Mouse (Mus musculus) hindbrain, embryonic 12.5 days (tissue): ENCODE data around the gene 1700023F06Rik. TPM values are rescaled to one million over a fixed set of nuclear protein-coding genes. Genes with fewer than 3 reads are reported as not detected.

Experiments
- ATAC-seq: fragments of 200-750 bp; cut with Nextera tagmentation; 2 replicates; pipeline ENCODE4 v1.8.0; 2017; ENCODE audit warnings: moderate TSS enrichment; ENCODE audit not compliant: low FRiP score
- H3K27ac ChIP-seq: fragments of 300-500 bp; sonication (generic); 2 replicates; pipeline ENCODE4 v1.5.1; 2016; ENCODE audit warnings: mild to moderate bottlenecking
- H3K27me3 ChIP-seq: fragments of 300-500 bp; sonication (generic); 2 replicates; pipeline ENCODE4 v1.6.1; 2016; ENCODE audit warnings: mild to moderate bottlenecking
- H3K36me3 ChIP-seq: fragments of 300-500 bp; sonication (generic); 2 replicates; pipeline ENCODE4 v1.6.1; 2016; ENCODE audit warnings: mild to moderate bottlenecking
- H3K4me1 ChIP-seq: fragments of 300-500 bp; sonication (generic); 2 replicates; pipeline ENCODE4 v1.6.1; 2016
- H3K4me2 ChIP-seq: fragments of 300-500 bp; sonication (generic); replicated peaks from 2 replicates; pipeline ENCODE4 v1.6.1; 2016; ENCODE audit warnings: mild to moderate bottlenecking
- H3K4me3 ChIP-seq: fragments of 300-500 bp; sonication (generic); 2 replicates; pipeline ENCODE4 v1.5.1; 2016; ENCODE audit warnings: mild to moderate bottlenecking
- H3K9ac ChIP-seq: fragments of 300-500 bp; sonication (generic); 2 replicates; pipeline ENCODE4 v1.6.1; 2016; ENCODE audit warnings: mild to moderate bottlenecking, moderate library complexity
- H3K9me3 ChIP-seq: fragments of 300-500 bp; sonication (generic); replicated peaks from 2 replicates; pipeline ENCODE4 v1.6.1; 2016; ENCODE audit warnings: mild to moderate bottlenecking
- WGBS: fragments of 180-500 bp; shearing (Covaris S2); methylation state at CpG from one replicate; pipeline ENCODE4 v1.1.7; 2016; 5-methylcytosine and 5-hydroxymethylcytosine counted together
- polyA plus RNA-seq: library from polyadenylated mRNA; unstranded; fragments of >200 nt; fragmentation: Nextera tagmentation; extraction: Ambion mirVana; gene quantifications from 2 replicates; pipeline ENCODE4 v1.2.1, GENCODE M21; 2016

Gene 1700023F06Rik
- polyA plus RNA-seq: 0.34 and 0.71 TPM in 2 replicates

DNA sequence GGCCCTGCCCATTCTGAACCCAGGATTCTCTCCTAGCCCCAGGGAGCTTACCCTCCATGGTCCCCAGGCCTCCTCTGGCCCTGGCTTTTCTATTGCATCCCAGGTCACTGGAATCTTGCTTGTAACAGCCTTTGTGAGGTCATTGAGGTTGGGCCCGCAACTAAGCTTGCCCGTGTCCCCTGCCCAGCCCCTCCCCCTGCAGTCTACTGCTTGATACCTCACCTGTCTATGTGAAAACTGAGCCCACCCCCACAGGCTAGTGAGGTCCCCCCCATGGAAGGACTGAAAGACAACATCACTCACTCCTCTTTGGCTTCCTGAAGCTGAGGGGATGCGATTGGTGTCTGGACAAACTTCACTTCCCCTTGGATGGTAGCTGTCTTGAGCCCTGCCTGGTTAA, at the start of gene 1700023F06Rik:
1700023F06Rik (minus strand) TSS at position 101 of the 400 bp plus-strand sequence.
- H3K4me2 ChIP-seq: no peak within 1 kb of the TSS
- H3K9ac ChIP-seq: no peak within 1 kb of the TSS
- WGBS: 79% methylated on average over 3 of the region's 3 CpGs

DNA sequence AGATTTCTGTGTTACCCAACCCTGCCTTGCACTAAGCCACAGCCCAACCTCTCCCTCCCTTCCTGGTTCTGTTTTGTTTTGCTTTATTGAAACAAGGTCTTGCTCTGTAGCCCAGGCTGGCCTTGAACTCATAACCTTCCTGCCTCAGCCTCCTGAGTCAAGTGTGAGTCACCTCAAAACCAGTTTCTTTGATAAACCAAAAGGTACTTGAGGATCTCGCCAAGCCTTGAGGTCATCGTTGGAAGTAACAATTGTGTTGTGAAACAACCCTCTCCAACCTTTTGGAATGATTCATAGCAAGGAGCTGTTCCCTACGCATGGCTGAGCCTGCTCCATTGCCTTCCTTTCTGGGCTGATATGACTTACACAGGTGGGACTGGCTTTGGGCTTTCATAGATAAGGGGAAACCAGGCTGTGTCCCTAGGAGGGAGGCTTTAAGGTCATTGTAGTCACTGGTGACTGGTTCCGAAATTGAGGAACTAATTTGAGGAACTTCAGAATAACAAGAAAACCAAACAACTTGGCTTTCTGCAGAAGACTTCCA, 49.7 kb upstream of the 1700023F06Rik start:
- Histone ChIP-seq H3K9me3 (no peaks in the 10 kb centered on the region), H3K4me2 (no peak overlapping the region), H3K36me3 (no peaks in the 10 kb centered on the region), H3K27ac (no peak overlapping the region), H3K4me1 (peaks cover 9% of the 10 kb centered on the region), H3K9ac (no peak overlapping the region), H3K27me3 (no peaks in the 10 kb centered on the region), H3K4me3 (no peak overlapping the region)
- no peak for ATAC-seq
- WGBS: 93% methylated on average over 4 of the region's 4 CpGs

More for the DNA sequence above, at the start of gene 1700023F06Rik:
- no peaks in the 10 kb centered on the region for H3K4me1 ChIP-seq
- no peaks in the 10 kb centered on the region for H3K9me3 ChIP-seq
- no peak within 1 kb of the TSS for H3K27ac ChIP-seq
- H3K36me3 ChIP-seq: no peaks in the 10 kb centered on the region
- H3K27me3 ChIP-seq: no peaks in the 10 kb centered on the region
- H3K4me3 ChIP-seq: no peak within 1 kb of the TSS
- no peak for ATAC-seq

DNA sequence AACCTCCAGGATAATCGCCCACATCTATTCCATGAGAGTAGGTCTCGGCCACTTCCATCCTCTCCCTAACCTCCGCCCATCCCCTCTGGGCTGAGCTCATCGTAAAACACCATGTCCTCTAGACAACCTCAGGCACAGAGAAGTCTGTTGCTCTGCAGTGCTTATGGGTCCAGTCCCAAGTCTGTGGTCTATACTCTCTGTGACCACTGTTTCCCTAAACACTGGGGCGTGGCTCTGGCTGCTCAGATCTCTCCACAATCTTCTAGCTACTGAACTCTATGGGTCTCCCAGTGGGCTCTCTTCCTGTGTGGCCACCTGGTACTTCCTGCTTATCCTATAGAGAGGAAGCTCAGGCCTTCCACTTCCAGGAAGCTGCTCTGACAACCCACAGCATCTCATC, 45.2 kb upstream of the 1700023F06Rik start:
- ATAC-seq: no peak
- Histone ChIP-seq H3K27ac (no peak overlapping the region), H3K36me3 (no peaks in the 10 kb centered on the region)

DNA sequence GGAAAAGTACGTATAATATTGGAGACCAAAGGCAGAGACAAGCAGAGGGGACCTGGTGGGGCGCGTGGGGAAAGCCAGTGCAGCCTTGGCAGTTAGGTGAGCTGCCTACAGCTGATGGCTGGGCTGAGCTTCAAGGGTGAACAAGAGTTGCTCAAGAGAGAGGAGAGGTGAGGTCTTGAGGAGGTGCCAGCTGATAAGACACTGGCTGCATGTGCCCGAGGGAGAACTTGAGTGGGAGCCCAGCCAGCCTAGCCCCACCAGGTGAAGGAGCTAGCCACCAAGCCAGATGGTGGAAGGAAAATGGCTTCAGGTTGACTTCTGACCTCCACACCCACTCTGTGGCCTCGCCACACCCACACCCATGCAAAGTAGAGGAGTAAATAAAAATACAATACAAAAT, 44.0 kb upstream of the 1700023F06Rik start:
- no peaks in the 10 kb centered on the region for H3K36me3 ChIP-seq
- no peak overlapping the region for H3K4me3 ChIP-seq
- no peak overlapping the region for H3K4me2 ChIP-seq
- no peak overlapping the region for H3K9ac ChIP-seq
- H3K27me3 ChIP-seq: no peaks in the 10 kb centered on the region
- WGBS: 93% methylated on average over 5 of the region's 5 CpGs
- no peak overlapping the region for H3K27ac ChIP-seq
- no peak for ATAC-seq
- H3K4me1 ChIP-seq: peaks cover 15% of the 10 kb centered on the region
- H3K9me3 ChIP-seq: no peaks in the 10 kb centered on the region

More for the DNA sequence above, 45.2 kb upstream of the 1700023F06Rik start:
- Histone ChIP-seq H3K27me3 (no peaks in the 10 kb centered on the region), H3K9me3 (no peaks in the 10 kb centered on the region), H3K9ac (no peak overlapping the region), H3K4me2 (no peak overlapping the region), H3K4me3 (no peak overlapping the region), H3K4me1 (peaks cover 7% of the 10 kb centered on the region; the same call in 1 of the 2 replicates)
- 92% methylated on average over 5 of the region's 5 CpGs for WGBS

DNA sequence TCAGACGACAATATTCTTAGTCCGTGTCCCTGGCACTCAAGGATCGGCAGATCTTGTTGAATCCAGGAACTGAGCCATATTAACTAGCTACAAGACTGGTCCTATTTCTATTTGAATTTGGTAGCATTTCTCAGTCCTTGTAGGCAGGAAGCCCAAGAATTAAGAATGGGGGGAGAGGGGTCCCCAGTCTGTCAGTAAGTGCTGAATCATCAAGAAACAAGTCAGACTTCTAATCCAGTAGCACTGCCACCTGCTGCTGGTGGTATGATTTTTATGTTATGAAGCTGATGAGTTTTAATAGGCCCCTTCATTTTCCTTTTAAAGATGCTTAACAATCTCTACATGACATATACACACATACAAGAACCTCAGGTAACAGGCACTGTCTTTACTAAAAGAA, 42.0 kb upstream of the 1700023F06Rik start:
- Histone ChIP-seq H3K9me3 (no peaks in the 10 kb centered on the region), H3K27me3 (no peaks in the 10 kb centered on the region), H3K27ac (no peak overlapping the region), H3K4me3 (no peak overlapping the region), H3K4me2 (no peak overlapping the region), H3K9ac (no peak overlapping the region), H3K36me3 (no peaks in the 10 kb centered on the region), H3K4me1 (peaks cover 29% of the 10 kb centered on the region)
- no peak for ATAC-seq
- WGBS: 97% methylated on average over 3 of the region's 3 CpGs

DNA sequence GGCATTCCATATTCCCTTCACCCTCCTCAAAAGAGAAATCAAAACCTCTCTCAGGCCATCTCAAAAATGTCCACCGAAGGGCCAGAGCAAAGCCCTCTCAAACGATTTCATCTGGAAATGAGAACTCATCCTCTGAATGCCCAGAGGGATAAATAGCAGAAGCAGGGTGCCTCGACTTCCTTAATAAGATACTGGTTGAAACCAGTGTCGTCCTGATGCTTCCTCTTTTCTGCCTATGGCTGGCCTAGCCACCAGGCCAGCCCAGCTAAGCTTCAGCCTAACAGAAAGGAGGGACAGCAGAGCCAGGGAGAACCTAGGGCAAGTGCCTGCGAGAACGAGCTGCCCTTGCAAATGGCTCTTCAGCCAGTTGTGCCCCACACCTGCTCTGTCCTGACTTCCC, 41.2 kb upstream of the 1700023F06Rik start:
- ATAC-seq: no peak
- WGBS: 74% methylated on average over 6 of the region's 6 CpGs
- Histone ChIP-seq H3K4me3 (no peak overlapping the region), H3K4me1 (peaks cover 34% of the 10 kb centered on the region), H3K9ac (no peak overlapping the region), H3K36me3 (no peaks in the 10 kb centered on the region), H3K4me2 (no peak overlapping the region), H3K9me3 (no peaks in the 10 kb centered on the region), H3K27ac (no peak overlapping the region), H3K27me3 (no peaks in the 10 kb centered on the region)

DNA sequence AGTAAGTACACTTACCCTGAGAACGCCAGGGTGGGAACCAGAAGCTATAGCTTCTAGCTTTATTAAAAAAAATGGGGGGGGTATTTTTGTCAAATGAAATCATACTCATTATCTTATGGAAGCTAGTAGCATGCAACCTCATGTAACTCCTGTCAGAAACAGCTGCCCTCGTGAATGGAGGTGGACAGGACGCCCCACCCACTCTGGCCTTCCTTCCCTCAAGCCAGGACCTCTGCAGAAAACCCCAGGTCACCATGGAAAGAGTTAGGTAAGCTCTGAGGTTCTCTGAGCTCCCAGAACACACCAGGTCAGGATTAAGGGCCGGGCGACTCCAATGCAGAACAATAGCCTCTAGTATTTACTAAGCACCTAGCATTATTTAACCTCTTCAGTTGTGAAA, 40.5 kb upstream of the 1700023F06Rik start:
- peaks cover 35% of the 10 kb centered on the region for H3K4me1 ChIP-seq
- no peaks in the 10 kb centered on the region for H3K27me3 ChIP-seq
- no peak overlapping the region for H3K9ac ChIP-seq
- no peak overlapping the region for H3K4me2 ChIP-seq
- H3K36me3 ChIP-seq: no peaks in the 10 kb centered on the region
- H3K4me3 ChIP-seq: no peak overlapping the region
- no peak overlapping the region for H3K27ac ChIP-seq
- 67% methylated on average over 5 of the region's 5 CpGs for WGBS
- ATAC-seq: no peak
- H3K9me3 ChIP-seq: no peaks in the 10 kb centered on the region

DNA sequence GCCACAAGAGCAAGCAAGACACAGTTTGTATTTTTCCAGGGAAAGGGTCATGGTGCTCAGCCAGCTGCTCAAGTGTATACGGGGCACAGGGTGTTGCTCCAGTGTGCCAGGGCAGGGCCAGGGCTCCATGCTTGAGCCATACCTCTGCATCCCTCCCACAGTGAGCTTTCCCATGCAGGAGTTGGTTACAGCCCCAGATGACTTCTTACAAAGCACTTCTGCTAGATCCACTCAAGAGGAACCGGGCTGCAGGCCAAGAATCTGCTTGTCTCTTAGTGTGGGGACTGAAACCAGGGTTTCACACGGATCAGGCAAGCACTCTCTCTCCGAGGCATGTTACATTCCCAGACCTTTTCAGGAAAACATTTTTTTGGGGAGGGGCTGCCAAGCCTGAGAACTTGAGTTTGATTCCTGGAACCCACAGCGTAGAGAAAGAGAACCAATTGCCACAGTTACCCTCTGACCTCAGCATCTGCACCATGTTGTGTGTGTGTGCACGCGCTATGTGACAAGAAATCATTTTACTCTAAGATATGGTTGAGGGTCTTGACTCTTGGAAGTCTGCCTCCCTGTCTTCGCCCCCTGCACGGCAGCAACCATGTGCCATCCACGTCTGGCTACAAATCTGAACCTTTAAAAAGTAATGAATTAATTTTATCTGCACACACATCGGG, 39.3 kb upstream of the 1700023F06Rik start:
- 78% methylated on average over 11 of the region's 11 CpGs for WGBS
- H3K36me3 ChIP-seq: no peaks in the 10 kb centered on the region
- peak; percentile 35; the same call in 1 of the 2 replicates for ATAC-seq

DNA sequence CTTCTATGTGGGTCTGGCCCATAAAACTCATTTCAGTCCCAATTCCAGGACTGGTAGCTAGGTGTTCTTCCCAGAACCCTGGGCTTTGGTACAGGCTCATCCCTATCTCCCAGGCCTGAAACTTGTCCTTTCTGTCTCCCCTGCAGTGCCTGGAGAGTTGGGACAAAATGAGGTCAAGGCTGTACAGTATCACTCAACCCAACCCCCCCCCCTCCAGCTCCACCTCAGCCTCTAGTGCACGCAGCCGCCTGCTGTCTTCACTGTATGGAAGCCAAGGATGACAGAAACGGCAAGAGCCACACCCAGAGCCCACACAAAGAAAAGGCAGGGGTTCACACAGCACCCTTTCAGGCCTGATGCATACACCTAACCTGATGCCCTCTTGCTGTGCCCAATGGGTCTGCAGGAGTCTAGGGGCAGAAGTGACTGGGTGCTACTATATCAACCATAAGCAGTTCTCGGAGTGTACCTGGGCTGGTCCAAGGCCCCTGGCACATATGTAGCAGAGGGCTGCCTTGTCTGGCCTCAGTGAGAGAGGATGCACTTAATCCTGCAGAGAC, 38.5 kb upstream of the 1700023F06Rik start:
- Histone ChIP-seq H3K9ac (no peak overlapping the region), H3K27ac (no peak overlapping the region)

More for the DNA sequence above, 39.3 kb upstream of the 1700023F06Rik start:
- H3K4me3 ChIP-seq: no peak overlapping the region
- H3K4me1 ChIP-seq: peaks cover 35% of the 10 kb centered on the region
- peak overlapping the region; percentile 44 for H3K27ac ChIP-seq
- no peaks in the 10 kb centered on the region for H3K9me3 ChIP-seq
- H3K4me2 ChIP-seq: no peak overlapping the region
- no peak overlapping the region for H3K9ac ChIP-seq
- no peaks in the 10 kb centered on the region for H3K27me3 ChIP-seq

DNA sequence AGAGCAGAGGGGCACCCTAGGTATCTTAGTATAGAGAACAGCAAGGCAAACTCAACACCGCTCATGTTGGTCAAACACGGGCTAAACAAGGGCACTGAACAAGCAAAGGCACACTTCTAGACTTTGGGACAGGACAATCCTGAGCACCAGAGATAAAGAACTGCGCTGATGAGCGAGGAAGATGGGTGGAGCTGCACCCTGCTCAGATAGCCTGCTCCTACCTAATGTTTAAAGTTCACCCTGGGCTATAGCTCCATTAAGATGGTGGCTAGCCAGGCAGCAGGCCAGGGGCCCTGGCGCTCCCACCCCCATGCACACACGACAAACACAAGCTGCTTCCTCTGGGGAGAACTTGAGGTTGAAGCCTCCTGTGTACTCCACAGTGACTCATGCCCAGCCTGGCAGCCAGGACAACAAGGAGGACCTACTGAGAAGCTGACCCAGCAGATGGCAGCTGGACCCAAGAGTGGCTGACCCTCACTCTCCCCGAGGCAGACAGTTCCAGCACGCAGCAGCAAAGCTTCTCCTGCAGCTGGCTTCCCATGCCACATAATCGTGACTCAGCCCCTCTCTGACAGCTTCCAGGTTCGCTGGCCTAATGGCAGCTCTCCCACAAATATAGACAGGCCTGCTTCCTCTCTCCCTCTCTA, 37.8 kb upstream of the 1700023F06Rik start:
- ATAC-seq: no peak
- 80% methylated on average over 10 of the region's 10 CpGs for WGBS
- Histone ChIP-seq H3K9me3 (no peaks in the 10 kb centered on the region), H3K9ac (no peak overlapping the region), H3K36me3 (no peaks in the 10 kb centered on the region), H3K4me3 (no peak overlapping the region), H3K27ac (no peak overlapping the region), H3K4me1 (peaks cover 35% of the 10 kb centered on the region), H3K27me3 (no peaks in the 10 kb centered on the region), H3K4me2 (no peak overlapping the region)

More for the DNA sequence above, 38.5 kb upstream of the 1700023F06Rik start:
- no peaks in the 10 kb centered on the region for H3K9me3 ChIP-seq
- H3K4me2 ChIP-seq: no peak overlapping the region
- no peaks in the 10 kb centered on the region for H3K36me3 ChIP-seq
- no peak for ATAC-seq
- no peak overlapping the region for H3K4me3 ChIP-seq
- 79% methylated on average over 4 of the region's 4 CpGs for WGBS
- peaks cover 35% of the 10 kb centered on the region for H3K4me1 ChIP-seq
- H3K27me3 ChIP-seq: no peaks in the 10 kb centered on the region

DNA sequence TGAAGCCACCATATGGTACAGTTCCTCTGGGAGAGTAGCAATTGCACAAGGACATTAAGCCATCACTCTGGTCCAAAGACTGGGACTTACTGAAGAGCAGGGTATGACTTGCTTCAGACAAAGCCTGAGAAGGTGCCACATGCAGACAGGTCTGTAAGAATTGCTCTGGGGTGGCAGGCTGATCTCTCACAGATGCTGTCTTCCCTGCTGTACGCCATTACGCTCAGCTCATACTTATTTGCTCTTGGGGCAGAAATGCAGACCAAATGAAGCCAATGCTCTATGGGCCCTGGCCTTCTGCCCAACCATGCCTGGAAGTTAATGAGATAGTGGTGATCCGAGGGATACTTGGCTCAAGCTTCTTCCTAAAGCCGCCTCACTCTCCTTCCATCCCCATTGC, 36.5 kb upstream of the 1700023F06Rik start:
- Histone ChIP-seq H3K4me2 (no peak overlapping the region), H3K9me3 (no peaks in the 10 kb centered on the region), H3K36me3 (peaks cover 6% of the 10 kb centered on the region; the same call in 1 of the 2 replicates), H3K4me3 (no peak overlapping the region), H3K4me1 (peaks cover 35% of the 10 kb centered on the region), H3K9ac (no peak overlapping the region), H3K27ac (0 out of 2 replicates have a peak overlapping the region, but pooled peaks have one; percentile 25), H3K27me3 (no peaks in the 10 kb centered on the region)
- WGBS: 95% methylated on average over 4 of the region's 4 CpGs
- no peak for ATAC-seq

DNA sequence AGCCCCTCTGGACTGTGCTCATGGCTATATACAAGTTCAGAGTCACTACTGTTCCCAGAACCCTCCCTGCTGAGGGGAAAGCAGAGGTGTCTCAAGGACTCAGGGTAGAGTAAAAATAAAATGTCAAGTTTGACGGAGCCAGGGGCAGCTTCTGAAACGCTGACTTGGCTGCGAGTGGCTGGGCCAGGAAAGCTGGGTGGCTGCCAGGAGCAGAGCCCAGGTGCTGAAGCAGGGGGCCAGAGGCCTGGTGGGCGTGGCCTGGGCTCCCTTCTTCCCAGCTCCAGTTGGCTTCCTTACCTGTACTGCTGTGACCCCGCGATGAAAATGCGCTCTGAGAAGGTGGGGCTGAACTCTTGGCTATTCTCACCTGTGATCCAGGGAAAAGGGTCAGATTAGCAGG, 32.4 kb upstream of the 1700023F06Rik start:
- no peak overlapping the region for H3K4me3 ChIP-seq
- no peak overlapping the region for H3K4me2 ChIP-seq
- no peaks in the 10 kb centered on the region for H3K27me3 ChIP-seq
- no peak overlapping the region for H3K27ac ChIP-seq
- no peak for ATAC-seq
- no peak overlapping the region for H3K9ac ChIP-seq
- no peaks in the 10 kb centered on the region for H3K9me3 ChIP-seq
- H3K4me1 ChIP-seq: peaks cover 7% of the 10 kb centered on the region; the same call in 1 of the 2 replicates
- peaks cover 44% of the 10 kb centered on the region for H3K36me3 ChIP-seq
- 53% methylated on average over 7 of the region's 7 CpGs for WGBS
